Comparison of ENCODE assay signal across 22 mouse cellular contexts in the genomic region with DNA sequence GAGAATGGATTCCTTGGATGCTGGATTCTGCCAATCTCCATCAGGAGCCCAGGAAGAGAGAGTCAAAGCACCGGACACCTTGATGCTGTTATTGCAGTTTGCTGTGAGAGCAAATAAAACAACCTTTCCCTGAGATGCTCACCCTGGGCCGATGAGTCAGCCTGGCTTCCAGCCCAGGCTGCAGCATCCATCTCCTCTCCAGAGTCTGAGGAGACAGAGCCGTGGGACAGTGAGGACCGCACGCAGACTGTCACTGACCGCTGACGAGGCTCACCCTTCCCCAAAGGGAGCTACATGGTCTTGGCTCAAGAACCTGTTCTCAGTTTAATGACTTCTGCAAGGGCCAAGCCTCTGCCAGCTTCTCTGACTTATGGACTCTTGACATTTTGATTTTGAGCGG. TPM values are rescaled to one million over a fixed set of nuclear protein-coding genes. Genes with fewer than 3 reads are reported as not detected.
DNase-seq lines count a peak whose midpoint lies in the region; ATAC-seq and TF ChIP-seq lines count a peak whose summit lies in the region.
"Had no signal": no experiment of that assay in that cellular context is flagged by ENCODE, and none has a peak within 500 bp of the region (broad histone marks: within the 10 kb centered on the region; RNA-seq: fewer than 3 reads in every experiment).

No protein-coding gene starts in this region.

- no peak overlapping the region for H3K4me3 ChIP-seq in gastrocnemius, adult 2 months
- H3K4me3 ChIP-seq in layer of hippocampus, adult 2 months: no peak overlapping the region
- H3K4me3 ChIP-seq: hindbrain, embryonic 13.5 days; midbrain, embryonic 12.5 days; neural tube, embryonic 15.5 days had no signal

- intact Hi-C loops in gastrocnemius, adult 2 months (cut with DNase I): no loop called here

- peak; percentile 37 for DNase-seq in gastrocnemius, adult 2 months
- DNase-seq in gastrocnemius, postnatal 4 days (ENCODE audit: low spot score in 2 of 2): no peak
- DNase-seq in Muller cell, postnatal 12 days (ENCODE audit: inconsistent ontology term): peak; percentile 31
- peak; percentile 70 for DNase-seq in adrenal gland, postnatal 25 days
- DNase-seq in cerebellum, adult 9-10 months: peak; percentile 61
- no peak for DNase-seq in frontal cortex, adult 2 months (ENCODE audit: extremely low spot score in 1 of 2, low spot score in 1 of 2)
- no peak for DNase-seq in layer of hippocampus, adult 2 months (ENCODE audit: low spot score in 2 of 2)
- DNase-seq: gastrocnemius, postnatal 10 days; heart, postnatal 14 days; kidney, adult 9 months; kidney, postnatal 4 days; liver; liver, postnatal 0 days; lung, postnatal 4 days; thymus, postnatal 4 days had no signal

- ATAC-seq in erythroid progenitor cell, adult 5-6 weeks (replicated peaks; ENCODE audit: low FRiP score, poor library complexity, severe bottlenecking): no peak
- ATAC-seq: activated CD4-positive, CD25-positive, alpha-beta regulatory T cell, adult 4 months; forebrain, embryonic 16.5 days; liver, postnatal 0 days; Patski had no signal

- TF ChIP-seq CTCF in gastrocnemius, adult 2 months (IDR thresholded peaks at IDR 0.05): no peak
- TF ChIP-seq CTCF in layer of hippocampus, adult 2 months (conservative IDR thresholded peaks at IDR 0.05): no peak

- no peak overlapping the region for H3K27ac ChIP-seq in gastrocnemius, adult 2 months
- no peak overlapping the region for H3K27ac ChIP-seq in layer of hippocampus, adult 2 months
- H3K27ac ChIP-seq: hindbrain, embryonic 13.5 days; midbrain, embryonic 12.5 days; neural tube, embryonic 15.5 days had no signal

RNA-seq across cellular contexts. Expression of gene Lrrn2, which starts 34.3 kb away (rescaled TPM):
- under 1 TPM; 0.33 to 0.73 TPM for total RNA-seq in gastrocnemius, adult 2 months (2021)
- 1 to 10 TPM; 6.9 to 7.4 TPM for total RNA-seq in gastrocnemius, postnatal 4 days (2021)
- total RNA-seq in adrenal gland, postnatal 25 days (2021): 9.4 and 9.7 TPM in 2 replicates
- total RNA-seq in erythroid progenitor cell, adult 5-6 weeks (2015; ENCODE audit: low replicate concordance): not detected in 2 replicates
- total RNA-seq in erythroid progenitor cell, adult 5-6 weeks (2017; ENCODE audit: low replicate concordance): not detected in 2 replicates
- 53.9 and 61.9 TPM in 2 replicates for polyA plus RNA-seq in frontal cortex, adult 2 months (2012; rRNA removed)
- total RNA-seq in layer of hippocampus, adult 2 months (2021): 100 to 1,000 TPM; 218 to 236 TPM
- polyA plus RNA-seq: activated CD4-positive, CD25-positive, alpha-beta regulatory T cell, adult 4 months; liver, postnatal 0 days; Patski had no signal

Comparison
In these comparisons a context has a peak if more than half of its experiments do, and no peak if none do; other contexts are left out.
1. DNase-seq: peak in gastrocnemius, adult 2 months (single experiment), Muller cell, postnatal 12 days (single experiment), adrenal gland, postnatal 25 days (single experiment) and cerebellum, adult 9-10 months (single experiment); none in gastrocnemius, postnatal 4 days (0 of 2), frontal cortex, adult 2 months (0 of 2) and layer of hippocampus, adult 2 months (0 of 2).
2. RNA of gene Lrrn2, which starts 34.3 kb away (total RNA-seq): 218 to 236 TPM in layer of hippocampus, adult 2 months; 9.4 to 9.7 TPM in adrenal gland, postnatal 25 days, 6.9 to 7.4 TPM in gastrocnemius, postnatal 4 days, 0.33 to 0.73 TPM in gastrocnemius, adult 2 months and not detected in erythroid progenitor cell, adult 5-6 weeks; every median in the first group is over 10 times any median in the second.